Mouse (Mus musculus) MEL (cell line): ENCODE measurements around the gene Gpr180.
A peak's percentile ranks its signal among the peaks of the same experiment; 100 is the strongest.

Source experiments
- CHD2 ChIP-seq: IDR thresholded peaks from 2 replicates; pipeline ENCODE4 v1.6.1; 2011; ENCODE audit warnings: low read length, improper control_type of control experiment
- CTCF ChIP-seq, 3 experiments: IDR thresholded peaks in 2 of 3; conservative IDR thresholded peaks in 1 of 3; 2 replicates each; pipeline ENCODE4 v1.5.1; 2011 to 2012; ENCODE audit warnings: low read length in 3 of 3, low read depth in 2 of 3, mild to moderate bottlenecking in 2 of 3, improper control_type of control experiment in 1 of 3, inconsistent platforms in 1 of 3, mixed read lengths in 1 of 3, moderate library complexity in 1 of 3; ENCODE audit not compliant: control insufficient read depth in 1 of 3, insufficient read depth in 1 of 3, poor library complexity in 1 of 3, severe bottlenecking in 1 of 3
- GATA1 ChIP-seq: IDR thresholded peaks from 2 replicates; pipeline ENCODE4 v1.6.1; 2011; ENCODE audit warnings: low read depth, low read length, improper control_type of control experiment
- MAFK ChIP-seq: IDR thresholded peaks from 2 replicates; pipeline ENCODE4 v1.6.1; 2011; ENCODE audit warnings: low read depth, mild to moderate bottlenecking, low read length, improper control_type of control experiment, borderline replicate concordance
- POLR2A ChIP-seq, 2 experiments: IDR thresholded peaks; 2 replicates each; pipeline ENCODE4 v1.6.1; 2011 to 2012; ENCODE audit warnings: low read length in 2 of 2, mild to moderate bottlenecking in 2 of 2, control low read depth in 1 of 2, improper control_type of control experiment in 1 of 2, low read depth in 1 of 2, moderate library complexity in 1 of 2; ENCODE audit not compliant: control insufficient read depth in 1 of 2, insufficient read depth in 1 of 2, poor library complexity in 1 of 2
- RCOR1 ChIP-seq: IDR thresholded peaks from 2 replicates; pipeline ENCODE4 v1.6.1; 2012; ENCODE audit warnings: low read depth, mild to moderate bottlenecking, inconsistent platforms, low read length, improper control_type of control experiment
- TBP ChIP-seq: IDR thresholded peaks from 2 replicates; pipeline ENCODE4 v1.8.0; 2011; ENCODE audit warnings: low read depth, low read length, improper control_type of control experiment

DNA sequence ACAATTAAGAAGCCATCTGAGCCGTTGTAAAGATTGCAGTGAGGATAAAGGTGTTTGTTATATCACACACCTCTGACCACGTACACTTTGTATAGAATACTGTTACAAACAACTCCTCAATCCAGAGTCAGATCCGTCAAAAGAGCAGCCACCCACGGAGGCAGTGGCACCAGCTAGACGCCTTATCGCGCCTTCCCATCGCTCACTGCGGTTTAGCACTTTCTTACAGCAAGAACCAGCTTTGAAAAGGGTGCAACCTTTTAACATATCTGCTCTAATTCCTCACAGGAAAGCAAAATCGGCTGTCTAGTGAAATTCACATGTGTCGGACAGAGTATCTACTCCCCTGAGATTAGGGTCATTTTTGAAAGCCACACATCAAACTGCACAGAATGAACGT lies 60.1 kb downstream of the Gpr180 start:
- TF ChIP-seq CTCF (IDR thresholded peaks at IDR 0.05 in 2 of 3, conservative IDR thresholded peaks at IDR 0.05 in 1 of 3; ENCODE audit: control insufficient read depth in 1 of 3, insufficient read depth in 1 of 3, low read depth in 2 of 3, low read length in 3 of 3, poor library complexity in 1 of 3, severe bottlenecking in 1 of 3) (no peak), TBP (no peak), POLR2A (IDR thresholded peaks at IDR 0.05; ENCODE audit: control insufficient read depth in 1 of 2, insufficient read depth in 1 of 2, low read depth in 1 of 2, low read length in 2 of 2, poor library complexity in 1 of 2) (no peak), MAFK (no peak), RCOR1 (peak; percentile 32; the same call in 1 of the 2 replicates), CHD2 (no peak), GATA1 (peak; percentile 75)
